Mouse (Mus musculus): ENCODE measurements at regions not wholly inside any gene's neighbourhood (a gene's known extent, or its start where the extent isn't known, plus 50 kb on each side); places are given as distances from the start of the nearest gene placed in this dataset.

GRCm38 (mm10) chr10:21482659-21483058 is 105.6 kb downstream of the Aldh8a1 start:
- DNase-seq (ENCODE audit: extremely low spot score, low spot score): no peak

GRCm38 (mm10) chr10:21483373-21483772 is 106.3 kb downstream of the Aldh8a1 start:
- DNase-seq (ENCODE audit: extremely low spot score, low spot score): no peak

- no peak for DNase-seq (ENCODE audit: extremely low spot score, low spot score)
Observed at GRCm38 (mm10) chr10:21488374-21488930, 104.5 kb upstream of the 1700020N01Rik start.

GRCm38 (mm10) chr10:21490910-21491309 is 102.0 kb upstream of the 1700020N01Rik start:
- no peak for DNase-seq (ENCODE audit: extremely low spot score, low spot score)

- DNase-seq (ENCODE audit: extremely low spot score, low spot score): no peak
Observed at GRCm38 (mm10) chr10:21492254-21492894, 100.6 kb upstream of the 1700020N01Rik start.

- DNase-seq (ENCODE audit: extremely low spot score, low spot score): no peak
Observed at GRCm38 (mm10) chr10:21494536-21494935, 98.4 kb upstream of the 1700020N01Rik start.

GRCm38 (mm10) chr10:21497110-21497509 is 95.8 kb upstream of the 1700020N01Rik start:
- no peak for DNase-seq (ENCODE audit: extremely low spot score, low spot score)

- no peak for DNase-seq (ENCODE audit: extremely low spot score, low spot score)
Observed at GRCm38 (mm10) chr10:21498143-21498542, 94.8 kb upstream of the 1700020N01Rik start.

- DNase-seq (ENCODE audit: extremely low spot score, low spot score): no peak
Observed at GRCm38 (mm10) chr10:21501658-21502057, 91.3 kb upstream of the 1700020N01Rik start.

- DNase-seq (ENCODE audit: extremely low spot score, low spot score): no peak
Observed at GRCm38 (mm10) chr10:21504431-21504830, 88.5 kb upstream of the 1700020N01Rik start.

GRCm38 (mm10) chr10:21511386-21511785 is 81.6 kb upstream of the 1700020N01Rik start:
- no peak for DNase-seq (ENCODE audit: extremely low spot score, low spot score)

GRCm38 (mm10) chr10:21512486-21512885 is 80.5 kb upstream of the 1700020N01Rik start:
- no peak for DNase-seq (ENCODE audit: extremely low spot score, low spot score)

GRCm38 (mm10) chr10:21517721-21518120 is 75.2 kb upstream of the 1700020N01Rik start:
- no peak for DNase-seq (ENCODE audit: extremely low spot score, low spot score)

- no peak for DNase-seq (ENCODE audit: extremely low spot score, low spot score)
Observed at GRCm38 (mm10) chr10:21520854-21521253, 72.1 kb upstream of the 1700020N01Rik start.

GRCm38 (mm10) chr10:21525555-21525954 is 67.4 kb upstream of the 1700020N01Rik start:
- DNase-seq (ENCODE audit: extremely low spot score, low spot score): no peak

- no peak for DNase-seq (ENCODE audit: extremely low spot score, low spot score)
Observed at GRCm38 (mm10) chr10:21528396-21528795, 64.5 kb upstream of the 1700020N01Rik start.

GRCm38 (mm10) chr10:21529098-21529749 is 63.7 kb upstream of the 1700020N01Rik start:
- no peak for DNase-seq (ENCODE audit: extremely low spot score, low spot score)

GRCm38 (mm10) chr10:21532142-21532541 is 60.8 kb upstream of the 1700020N01Rik start:
- DNase-seq (ENCODE audit: extremely low spot score, low spot score): no peak

- no peak for DNase-seq (ENCODE audit: extremely low spot score, low spot score)
Observed at GRCm38 (mm10) chr10:21535631-21536030, 57.3 kb upstream of the 1700020N01Rik start.

- DNase-seq (ENCODE audit: extremely low spot score, low spot score): no peak
Observed at GRCm38 (mm10) chr10:21538481-21538880, 54.5 kb upstream of the 1700020N01Rik start.

Measured in neural tube, embryonic 10.5 days (tissue).